Mouse (Mus musculus) stomach, postnatal 0 days (tissue): ENCODE measurements around the gene Zfp346. TPM values are rescaled to one million over a fixed set of nuclear protein-coding genes. Genes with fewer than 3 reads are reported as not detected.

Experiments
- ATAC-seq: fragments of 200-750 bp; cut with Nextera tagmentation; 2 replicates; pipeline ENCODE4 v1.8.0; 2017; ENCODE audit not compliant: low FRiP score, low TSS enrichment
- DNase-seq: peaks from one replicate; pipeline ENCODE4 v3.0.0-alpha.2; 2016; ENCODE audit warnings: low spot score
- H3K27ac ChIP-seq: fragments of 300-500 bp; sonication (generic); replicated peaks from 2 replicates; pipeline ENCODE4 v1.5.1; 2014; ENCODE audit warnings: mild to moderate bottlenecking, control low read depth
- H3K27me3 ChIP-seq: fragments of 300-500 bp; sonication (generic); 2 replicates; pipeline ENCODE4 v1.6.1; 2014; ENCODE audit warnings: low read length; ENCODE audit not compliant: control insufficient read depth, insufficient read depth
- H3K36me3 ChIP-seq: fragments of 300-500 bp; sonication (generic); 2 replicates; pipeline ENCODE4 v1.6.1; 2014; ENCODE audit warnings: low read length, mixed read lengths; ENCODE audit not compliant: control insufficient read depth, insufficient read depth
- H3K4me1 ChIP-seq: fragments of 300-500 bp; sonication (generic); replicated peaks from 2 replicates; pipeline ENCODE4 v1.6.1; 2014; ENCODE audit warnings: antibody characterized with exemption; ENCODE audit not compliant: control insufficient read depth, insufficient read depth
- H3K4me2 ChIP-seq: fragments of 300-500 bp; sonication (generic); replicated peaks from 2 replicates; pipeline ENCODE4 v1.6.1; 2014; ENCODE audit warnings: low read depth, mild to moderate bottlenecking, control low read depth, moderate library complexity
- H3K4me3 ChIP-seq: fragments of 300-500 bp; sonication (generic); 2 replicates; pipeline ENCODE4 v1.5.1; 2014; ENCODE audit warnings: low read depth, low read length, control low read depth
- H3K9ac ChIP-seq: fragments of 300-500 bp; sonication (generic); 2 replicates; pipeline ENCODE4 v1.6.1; 2014; ENCODE audit warnings: mild to moderate bottlenecking, low read length, control low read depth, mixed read lengths
- H3K9me3 ChIP-seq: fragments of 300-500 bp; sonication (generic); 2 replicates; pipeline ENCODE4 v1.6.1; 2016; ENCODE audit warnings: low read length; ENCODE audit not compliant: control insufficient read depth
- CTCF ChIP-seq: IDR thresholded peaks from 2 replicates; pipeline ENCODE4 v1.5.1; 2016; ENCODE audit warnings: antibody characterized with exemption, low read depth, mild to moderate bottlenecking, moderate library complexity
- EP300 ChIP-seq: optimal IDR thresholded peaks from 2 replicates; pipeline ENCODE3; 2016; ENCODE audit warnings: antibody characterized with exemption
- WGBS: fragments of 180-500 bp; shearing (Covaris S2); extraction: QIAGEN DNeasy Blood & Tissue Kit; methylation state at CpG from one replicate; pipeline ENCODE4 v1.1.7; 2014; 5-methylcytosine and 5-hydroxymethylcytosine counted together
- polyA plus RNA-seq: library from polyadenylated mRNA; unstranded; fragments of >200 nt; fragmentation: Nextera tagmentation; extraction: Ambion mirVana; gene quantifications from 2 replicates; pipeline ENCODE4 v1.2.1, GENCODE M21; 2015

The Zfp346 gene
- polyA plus RNA-seq, 1 experiment from 2014 or later: 5.0 TPM

DNA sequence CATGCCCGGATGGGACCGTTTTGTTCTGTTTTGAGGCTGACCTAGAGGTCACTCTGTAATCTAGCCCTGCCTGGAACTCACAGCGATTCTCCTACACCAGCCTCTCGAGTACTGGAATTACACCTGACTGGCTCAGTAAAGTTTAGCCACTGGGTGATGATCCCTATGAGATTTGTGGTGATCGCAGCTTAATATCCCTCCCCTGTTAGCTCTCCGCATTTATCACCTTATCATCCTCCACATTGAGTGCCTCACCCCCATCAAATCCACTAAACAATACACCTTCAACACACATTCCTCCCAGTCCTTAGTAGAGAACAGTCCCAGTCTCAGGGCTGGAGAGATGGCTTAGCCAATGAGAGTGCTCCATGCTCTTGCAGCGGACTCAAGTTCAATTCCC is 57.3 kb downstream of the Zfp346 start:
- no peaks in the 10 kb centered on the region for H3K9me3 ChIP-seq
- 55% methylated on average over 7 of the region's 7 CpGs for WGBS
- no peak overlapping the region for H3K9ac ChIP-seq
- no peak for ATAC-seq
- H3K4me1 ChIP-seq: no peaks in the 10 kb centered on the region
- no peaks in the 10 kb centered on the region for H3K36me3 ChIP-seq
- no peak overlapping the region for H3K4me3 ChIP-seq
- no peak overlapping the region for H3K27ac ChIP-seq
- no peak for DNase-seq
- TF ChIP-seq EP300 (no peak), CTCF (no peak)
- no peaks in the 10 kb centered on the region for H3K27me3 ChIP-seq
- no peak overlapping the region for H3K4me2 ChIP-seq

GRCm38 (mm10) chr13:55163553-55163952 is 58.4 kb downstream of the Zfp346 start:
- H3K4me3 ChIP-seq: no peak overlapping the region
- H3K4me1 ChIP-seq: no peaks in the 10 kb centered on the region
- peak; percentile 54; the same call in 1 of the 2 replicates for ATAC-seq
- H3K9ac ChIP-seq: no peak overlapping the region
- H3K4me2 ChIP-seq: no peak overlapping the region
- H3K9me3 ChIP-seq: no peaks in the 10 kb centered on the region
- H3K27me3 ChIP-seq: no peaks in the 10 kb centered on the region
- TF ChIP-seq CTCF (no peak), EP300 (no peak)
- 42% methylated on average over 5 of the region's 5 CpGs for WGBS
- DNase-seq: no peak
- no peaks in the 10 kb centered on the region for H3K36me3 ChIP-seq
- H3K27ac ChIP-seq: no peak overlapping the region

GRCm38 (mm10) chr13:55165831-55166339 is 60.8 kb downstream of the Zfp346 start:
- TF ChIP-seq CTCF (no peak), EP300 (no peak)
- ATAC-seq: no peak
- Histone ChIP-seq H3K4me2 (no peak overlapping the region), H3K4me3 (no peak overlapping the region), H3K9ac (no peak overlapping the region), H3K27me3 (no peaks in the 10 kb centered on the region), H3K36me3 (no peaks in the 10 kb centered on the region), H3K4me1 (no peaks in the 10 kb centered on the region), H3K9me3 (no peaks in the 10 kb centered on the region), H3K27ac (no peak overlapping the region)
- no peak for DNase-seq
- 93% methylated on average over 16 of the region's 16 CpGs for WGBS

- no peak for DNase-seq
- no peak overlapping the region for H3K27ac ChIP-seq
- TF ChIP-seq EP300: no peak
- TF ChIP-seq CTCF: no peak
- no peak overlapping the region for H3K4me2 ChIP-seq
- no peak; the same call in 1 of the 2 replicates for ATAC-seq
- H3K9ac ChIP-seq: no peak overlapping the region
- no peak overlapping the region for H3K4me3 ChIP-seq
- no peaks in the 10 kb centered on the region for H3K36me3 ChIP-seq
- H3K4me1 ChIP-seq: peaks cover 5% of the 10 kb centered on the region
- H3K9me3 ChIP-seq: no peaks in the 10 kb centered on the region
- no peaks in the 10 kb centered on the region for H3K27me3 ChIP-seq
- 87% methylated on average over 32 of the region's 32 CpGs for WGBS
Measured at GRCm38 (mm10) chr13:55166806-55167725, 62.0 kb downstream of the Zfp346 start.

GRCm38 (mm10) chr13:55167798-55168197 is 62.7 kb downstream of the Zfp346 start:
- peaks cover 7% of the 10 kb centered on the region for H3K4me1 ChIP-seq
- 71% methylated on average over 11 of the region's 11 CpGs for WGBS

DNA sequence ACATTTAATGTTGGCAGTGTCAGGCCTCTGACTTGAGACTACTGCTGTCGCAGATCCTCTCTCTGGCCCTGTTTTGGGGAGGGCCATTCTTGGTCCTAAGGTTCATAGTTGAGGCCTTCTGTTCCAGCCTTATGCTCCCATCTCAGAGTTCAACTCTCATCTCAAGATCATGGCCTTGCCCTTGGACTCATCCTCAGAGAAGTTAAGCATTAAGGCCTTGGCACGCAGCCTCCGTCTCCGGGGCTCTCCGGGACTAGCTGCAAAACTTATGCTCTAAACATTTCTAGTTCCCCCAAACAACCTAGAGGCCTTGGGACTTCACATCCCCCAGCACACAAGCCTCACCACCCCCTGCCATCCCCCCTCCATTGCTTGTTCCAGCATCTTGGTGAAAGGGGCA is 63.1 kb downstream of the Zfp346 start:
- Histone ChIP-seq H3K4me1 (peaks cover 7% of the 10 kb centered on the region), H3K27me3 (no peaks in the 10 kb centered on the region), H3K9ac (no peak overlapping the region), H3K4me3 (no peak overlapping the region), H3K9me3 (no peaks in the 10 kb centered on the region), H3K36me3 (no peaks in the 10 kb centered on the region), H3K27ac (peak overlapping the region; percentile 49), H3K4me2 (no peak overlapping the region)
- 69% methylated on average over 5 of the region's 5 CpGs for WGBS
- TF ChIP-seq EP300 (no peak), CTCF (no peak)
- ATAC-seq (no peak), DNase-seq (no peak)

More at GRCm38 (mm10) chr13:55167798-55168197, 62.7 kb downstream of the Zfp346 start:
- H3K9me3 ChIP-seq: no peaks in the 10 kb centered on the region
- no peak for TF ChIP-seq EP300
- TF ChIP-seq CTCF: no peak
- no peaks in the 10 kb centered on the region for H3K27me3 ChIP-seq
- no peak overlapping the region for H3K4me2 ChIP-seq
- ATAC-seq (no peak), DNase-seq (no peak)
- no peaks in the 10 kb centered on the region for H3K36me3 ChIP-seq
- H3K4me3 ChIP-seq: no peak overlapping the region
- no peak overlapping the region for H3K27ac ChIP-seq
- no peak overlapping the region for H3K9ac ChIP-seq
